Mouse (Mus musculus): ENCODE data around the gene Ccm2.

- TF ChIP-seq CTCF (conservative IDR thresholded peaks at IDR 0.05; ENCODE audit: insufficient read depth, insufficient read length, low read depth, low read length): no peak
- no peak for TF ChIP-seq POLR2A (IDR thresholded peaks at IDR 0.05; ENCODE audit: low read depth, low read length)
Measured at GRCm38 (mm10) chr11:6522782-6523525, 23.7 kb upstream of the Ccm2 start.

Data from kidney, adult 2 months (tissue).